Mouse (Mus musculus): ENCODE results near the gene Zfp598. TPM values are rescaled to one million over a fixed set of nuclear protein-coding genes. Genes with fewer than 3 reads are reported as not detected.
A peak's percentile ranks its signal among the peaks of the same experiment; 100 is the strongest.

Zfp598 gene
- total and polyA plus RNA-seq, 2 experiments from 2014 or later, result 14.6 to 47.0 TPM

DNA sequence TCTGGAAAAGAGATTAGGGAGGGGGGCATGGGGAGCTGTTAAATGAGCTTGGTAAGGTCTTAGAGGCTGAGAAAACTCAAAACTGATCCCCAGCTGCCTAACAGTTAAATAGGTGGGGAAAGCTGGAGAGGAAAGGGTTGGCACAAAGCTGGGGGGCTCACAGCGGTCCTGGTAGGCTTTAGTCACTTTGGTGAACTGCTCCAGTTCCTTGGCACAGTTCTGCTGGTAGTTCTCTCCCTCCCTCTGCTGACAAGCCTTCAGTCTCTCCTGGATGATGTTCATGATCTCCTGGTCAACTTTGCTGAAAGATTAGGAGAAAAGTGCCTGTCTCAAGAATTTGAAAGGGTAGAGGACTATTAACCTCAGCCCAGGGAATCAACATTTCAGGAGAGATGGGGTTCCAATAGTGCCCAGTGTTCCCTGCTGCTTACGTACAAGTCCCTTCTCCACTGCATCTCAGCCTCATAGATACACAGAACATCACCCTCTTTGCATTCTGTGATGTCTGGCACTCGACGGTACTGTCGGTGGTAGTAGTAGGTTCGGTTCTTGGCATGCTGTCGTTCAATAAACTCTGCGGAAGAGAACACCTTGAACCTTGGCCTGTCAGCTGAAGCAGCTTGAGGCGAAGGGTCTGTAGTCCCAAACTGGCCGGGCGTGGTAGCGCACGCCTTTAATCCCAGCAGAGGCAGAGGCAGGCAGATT lies 52.9 kb downstream of the Zfp598 start:
- no peak for TF ChIP-seq CTCF (IDR thresholded peaks at IDR 0.05; ENCODE audit: low read depth)
- Histone ChIP-seq H3K27me3 (ENCODE audit: insufficient read depth, low read length) (no peaks in the 10 kb centered on the region), H3K4me2 (ENCODE audit: low read depth, low read length) (no peak overlapping the region; the same call in 1 of the 2 replicates), H3K9ac (replicated peaks; ENCODE audit: low read length) (no peak overlapping the region), H3K9me3 (ENCODE audit: low read length) (no peaks in the 10 kb centered on the region), H3K4me3 (ENCODE audit: low read length) (0 out of 2 replicates have a peak overlapping the region, but pooled peaks have one; percentile 3), H3K27ac (no peak overlapping the region), H3K4me1 (ENCODE audit: insufficient read depth, low read length) (peaks cover 7% of the 10 kb centered on the region; the same call in 1 of the 2 replicates), H3K36me3 (ENCODE audit: insufficient read depth, low read length) (peaks cover 12% of the 10 kb centered on the region)
- ATAC-seq, result no peak
- 39% methylated on average over 13 of the region's 13 CpGs for WGBS
- no peak for DNase-seq (ENCODE audit: low spot score)

DNA sequence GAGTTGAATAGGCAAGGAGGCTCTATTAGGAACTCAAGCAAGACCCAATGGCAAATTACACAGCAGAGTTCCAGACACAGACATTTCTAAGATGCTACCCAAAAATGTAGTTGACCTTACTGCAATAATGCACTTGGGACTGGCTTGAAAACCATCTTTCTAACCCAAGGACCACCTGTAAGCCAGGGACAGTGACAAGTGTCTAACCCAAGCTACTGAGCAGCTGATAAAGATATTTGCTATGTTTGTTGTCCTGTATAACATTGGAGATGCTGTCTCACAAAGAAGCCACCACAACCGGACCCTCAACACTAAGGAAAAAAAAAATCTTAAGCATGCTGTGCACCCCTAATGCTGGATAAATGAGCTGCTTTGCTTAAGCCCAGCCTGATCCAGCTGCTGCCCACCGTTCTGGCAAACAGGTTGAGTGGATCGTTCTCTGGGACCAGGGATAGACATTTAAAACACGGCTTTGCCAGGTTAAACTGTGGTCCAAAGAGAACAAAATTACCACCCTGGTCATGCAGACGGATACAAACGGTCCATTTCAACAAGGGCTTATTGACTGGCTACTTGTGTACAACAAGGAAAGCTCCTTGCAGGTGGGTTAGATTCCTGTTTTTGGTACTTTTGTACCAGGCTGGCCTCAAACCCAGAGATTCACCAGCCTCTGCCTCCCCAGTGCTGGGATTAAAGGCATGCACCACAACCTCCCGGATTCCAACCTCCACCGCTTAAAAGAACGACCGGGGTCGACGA lies 53.8 kb downstream of the Zfp598 start:
- no peaks in the 10 kb centered on the region for H3K9me3 ChIP-seq (ENCODE audit: low read length)
- peak overlapping the region; percentile 83 for H3K9ac ChIP-seq (replicated peaks; ENCODE audit: low read length)
- H3K4me1 ChIP-seq (ENCODE audit: insufficient read depth, low read length), result peaks cover 7% of the 10 kb centered on the region; the same call in 1 of the 2 replicates
- H3K36me3 ChIP-seq (ENCODE audit: insufficient read depth, low read length), result peaks cover 12% of the 10 kb centered on the region
- 4% methylated on average over 12 of the region's 12 CpGs for WGBS
- H3K4me2 ChIP-seq (ENCODE audit: low read depth, low read length), result peak overlapping the region; percentile 83
- H3K27me3 ChIP-seq (ENCODE audit: insufficient read depth, low read length), result no peaks in the 10 kb centered on the region
- ATAC-seq (no peak), DNase-seq (ENCODE audit: low spot score) (no peak)
- peak overlapping the region; percentile 82 for H3K4me3 ChIP-seq (ENCODE audit: low read length)
- H3K27ac ChIP-seq, result peak overlapping the region; percentile 86
- no peak for TF ChIP-seq CTCF (IDR thresholded peaks at IDR 0.05; ENCODE audit: low read depth)

DNA sequence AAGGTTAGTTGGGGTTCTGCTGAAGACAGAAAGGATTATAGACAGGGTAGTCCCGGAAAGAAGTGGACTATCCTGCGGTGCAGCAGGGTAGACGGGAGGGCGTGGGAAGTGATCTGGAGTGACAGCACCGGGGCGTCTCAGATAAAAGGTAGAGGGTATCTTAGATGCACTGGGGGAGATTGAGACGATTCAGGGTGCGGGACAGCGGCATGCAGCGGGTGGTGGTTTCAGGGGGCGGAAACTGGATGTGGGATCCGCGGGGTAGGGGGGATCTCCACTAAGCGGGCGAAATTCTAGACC lies 54.3 kb downstream of the Zfp598 start:
- H3K4me2 ChIP-seq (ENCODE audit: low read depth, low read length), result peak overlapping the region; percentile 83
- no peak for DNase-seq (ENCODE audit: low spot score)
- H3K4me3 ChIP-seq (ENCODE audit: low read length), result peak overlapping the region; percentile 82
- no peak; the same call in 1 of the 2 replicates for ATAC-seq
- H3K27me3 ChIP-seq (ENCODE audit: insufficient read depth, low read length), result no peaks in the 10 kb centered on the region
- 1% methylated on average over 15 of the region's 15 CpGs for WGBS
- H3K36me3 ChIP-seq (ENCODE audit: insufficient read depth, low read length), result peaks cover 12% of the 10 kb centered on the region
- H3K27ac ChIP-seq, result peak overlapping the region; percentile 86
- no peak for TF ChIP-seq CTCF (IDR thresholded peaks at IDR 0.05; ENCODE audit: low read depth)
- peaks cover 7% of the 10 kb centered on the region; the same call in 1 of the 2 replicates for H3K4me1 ChIP-seq (ENCODE audit: insufficient read depth, low read length)
- no peaks in the 10 kb centered on the region for H3K9me3 ChIP-seq (ENCODE audit: low read length)
- peak overlapping the region; percentile 83 for H3K9ac ChIP-seq (replicated peaks; ENCODE audit: low read length)

DNA sequence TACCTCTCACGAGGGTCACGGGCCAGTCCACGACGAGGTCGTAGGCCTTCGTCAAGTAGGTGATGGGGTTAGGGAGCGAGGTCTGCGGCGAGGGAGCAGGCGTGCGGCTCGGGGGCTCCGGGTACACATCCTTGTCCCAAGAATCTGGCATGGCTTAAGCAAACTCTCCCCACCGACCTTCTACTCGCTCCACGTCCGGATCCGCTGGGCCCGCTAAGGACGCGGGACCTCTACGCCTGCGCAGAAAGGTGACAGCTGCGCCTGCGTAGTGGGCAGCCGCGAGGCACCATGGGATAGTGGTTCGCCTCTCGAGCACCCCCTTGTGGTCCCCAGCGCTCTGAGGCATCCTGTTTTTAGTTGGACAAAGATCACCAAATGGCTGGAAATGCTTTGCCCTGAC lies 54.7 kb downstream of the Zfp598 start, which contains the start of gene Ndufb10:
Gene Ndufb10 (minus strand): TSS at position 295 of the 400 bp plus-strand sequence.
- 0% methylated on average over 30 of the region's 30 CpGs for WGBS
- no peaks in the 10 kb centered on the region for H3K27me3 ChIP-seq (ENCODE audit: insufficient read depth, low read length)
- peak within 1 kb of the TSS; percentile 83 for H3K4me2 ChIP-seq (ENCODE audit: low read depth, low read length)
- H3K4me1 ChIP-seq (ENCODE audit: insufficient read depth, low read length), result peaks cover 7% of the 10 kb centered on the region; the same call in 1 of the 2 replicates
- ATAC-seq (peak; percentile 75), DNase-seq (ENCODE audit: low spot score) (peak; percentile 98)
- H3K9me3 ChIP-seq (ENCODE audit: low read length), result no peaks in the 10 kb centered on the region
- H3K9ac ChIP-seq (replicated peaks; ENCODE audit: low read length), result peak within 1 kb of the TSS; percentile 83
- TF ChIP-seq CTCF (IDR thresholded peaks at IDR 0.05; ENCODE audit: low read depth), result peak; percentile 99
- peak within 1 kb of the TSS; percentile 82 for H3K4me3 ChIP-seq (ENCODE audit: low read length)
- H3K36me3 ChIP-seq (ENCODE audit: insufficient read depth, low read length), result peaks cover 12% of the 10 kb centered on the region
- H3K27ac ChIP-seq, result peak within 1 kb of the TSS; percentile 86

DNA sequence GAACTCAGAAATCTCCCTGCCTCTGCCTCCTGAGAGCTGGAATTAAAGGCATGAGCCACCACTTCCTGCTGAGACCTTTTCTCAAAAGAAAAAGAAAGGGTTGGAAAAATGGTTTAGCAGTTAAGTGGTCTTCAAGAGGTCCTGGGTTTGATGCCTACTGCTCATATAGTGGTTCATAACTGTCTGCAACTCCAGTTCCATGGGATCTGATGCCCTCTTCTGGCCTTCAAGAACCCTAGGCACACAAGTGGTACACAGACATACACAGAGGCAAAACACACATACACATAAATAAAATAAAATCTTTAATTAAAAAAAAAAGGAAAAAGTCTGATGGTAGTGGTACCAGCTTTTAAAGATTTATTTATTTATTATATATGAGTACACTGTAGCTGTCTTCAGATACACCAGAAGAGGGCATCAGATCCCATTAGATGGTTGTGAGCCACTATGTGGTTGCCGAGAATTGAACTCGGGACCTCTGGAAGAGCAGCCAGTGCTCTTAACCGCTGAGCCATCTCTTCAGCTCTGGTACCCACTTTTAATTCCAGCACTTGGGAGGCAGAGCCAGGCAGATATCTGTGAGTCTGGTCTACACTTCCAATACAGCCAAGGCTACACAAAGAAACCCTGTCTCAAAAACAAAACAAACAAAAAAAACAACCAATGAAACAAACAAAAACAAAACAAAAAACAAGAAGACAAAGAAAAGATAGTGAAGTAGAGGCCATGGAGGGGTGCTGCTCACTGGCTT lies 56.3 kb downstream of the Zfp598 start:
- H3K4me2 ChIP-seq (ENCODE audit: low read depth, low read length), result no peak overlapping the region
- no peaks in the 10 kb centered on the region for H3K9me3 ChIP-seq (ENCODE audit: low read length)
- ATAC-seq (no peak), DNase-seq (ENCODE audit: low spot score) (no peak)
- H3K27ac ChIP-seq, result no peak overlapping the region
- no peaks in the 10 kb centered on the region for H3K27me3 ChIP-seq (ENCODE audit: insufficient read depth, low read length)
- peaks cover 12% of the 10 kb centered on the region for H3K36me3 ChIP-seq (ENCODE audit: insufficient read depth, low read length)
- 77% methylated on average over 3 of the region's 3 CpGs for WGBS
- H3K4me3 ChIP-seq (ENCODE audit: low read length), result no peak overlapping the region
- peaks cover 7% of the 10 kb centered on the region; the same call in 1 of the 2 replicates for H3K4me1 ChIP-seq (ENCODE audit: insufficient read depth, low read length)
- no peak for TF ChIP-seq CTCF (IDR thresholded peaks at IDR 0.05; ENCODE audit: low read depth)
- no peak overlapping the region for H3K9ac ChIP-seq (replicated peaks; ENCODE audit: low read length)

DNA sequence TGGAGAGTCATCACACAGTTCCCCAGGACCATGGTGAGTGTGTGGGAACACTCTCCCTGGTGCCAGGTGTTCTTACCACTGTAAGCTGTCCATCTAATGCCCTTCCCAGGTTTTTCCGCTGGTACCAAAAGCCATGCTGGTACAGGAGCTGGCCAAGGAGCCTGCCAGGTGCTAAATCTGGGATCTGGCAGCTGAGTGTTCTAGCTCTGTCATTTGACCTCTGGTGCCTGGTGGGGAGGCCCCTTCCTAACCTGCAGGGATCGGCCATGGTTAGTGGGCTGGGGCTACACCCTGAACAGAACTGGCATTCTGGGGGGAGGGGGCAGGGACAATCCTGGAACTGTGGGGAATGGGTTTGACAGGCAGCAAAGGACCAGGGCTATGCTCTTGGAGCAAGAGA lies 58.1 kb downstream of the Zfp598 start, which contains the start of gene Rpl3l:
Gene Rpl3l (plus strand): TSS at position 203 of the 400 bp plus-strand sequence.
- DNase-seq (ENCODE audit: low spot score) (no peak), ATAC-seq (no peak)
- Histone ChIP-seq H3K4me3 (ENCODE audit: low read length) (no peak within 1 kb of the TSS), H3K27ac (no peak within 1 kb of the TSS), H3K36me3 (ENCODE audit: insufficient read depth, low read length) (no peaks in the 10 kb centered on the region), H3K9ac (replicated peaks; ENCODE audit: low read length) (no peak within 1 kb of the TSS; the same call in 1 of the 2 replicates), H3K4me2 (ENCODE audit: low read depth, low read length) (no peak within 1 kb of the TSS), H3K27me3 (ENCODE audit: insufficient read depth, low read length) (no peaks in the 10 kb centered on the region), H3K9me3 (ENCODE audit: low read length) (no peaks in the 10 kb centered on the region), H3K4me1 (ENCODE audit: insufficient read depth, low read length) (peaks cover 7% of the 10 kb centered on the region; the same call in 1 of the 2 replicates)
- TF ChIP-seq CTCF (IDR thresholded peaks at IDR 0.05; ENCODE audit: low read depth), result no peak
- 78% methylated on average over 2 of the region's 2 CpGs for WGBS
